Mouse (Mus musculus) limb, embryonic 13.5 days (tissue): ENCODE results near the gene Tmem179. TPM values are rescaled to one million over a fixed set of nuclear protein-coding genes. Genes with fewer than 3 reads are reported as not detected.

ENCODE experiments used
- ATAC-seq: fragments of 200-750 bp; cut with Nextera tagmentation; 2 replicates; pipeline ENCODE4 v1.8.0; 2017; ENCODE audit warnings: low read depth, moderate number of reproducible peaks, moderate TSS enrichment; ENCODE audit not compliant: low FRiP score
- H3K27ac ChIP-seq: fragments of 300-500 bp; sonication (generic); 2 replicates; pipeline ENCODE4 v1.5.1; 2015; ENCODE audit warnings: inconsistent platforms, mild to moderate bottlenecking, moderate library complexity
- H3K27me3 ChIP-seq: fragments of 300-500 bp; sonication (generic); 2 replicates; pipeline ENCODE4 v1.6.1; 2015; ENCODE audit warnings: mild to moderate bottlenecking, inconsistent platforms
- H3K36me3 ChIP-seq: fragments of 300-500 bp; sonication (generic); 2 replicates; pipeline ENCODE4 v1.6.1; 2015; ENCODE audit warnings: inconsistent platforms, mild to moderate bottlenecking, moderate library complexity
- H3K4me1 ChIP-seq: fragments of 300-500 bp; sonication (generic); 2 replicates; pipeline ENCODE4 v1.6.1; 2015; ENCODE audit warnings: inconsistent platforms
- H3K4me2 ChIP-seq: fragments of 300-500 bp; sonication (generic); replicated peaks from 2 replicates; pipeline ENCODE4 v1.6.1; 2015; ENCODE audit warnings: inconsistent platforms, mild to moderate bottlenecking, moderate library complexity
- H3K4me3 ChIP-seq: fragments of 300-500 bp; sonication (generic); 2 replicates; pipeline ENCODE4 v1.5.1; 2015; ENCODE audit warnings: moderate library complexity, mild to moderate bottlenecking, inconsistent platforms
- H3K9ac ChIP-seq: fragments of 300-500 bp; sonication (generic); 2 replicates; pipeline ENCODE4 v1.6.1; 2015; ENCODE audit warnings: mild to moderate bottlenecking, inconsistent platforms
- H3K9me3 ChIP-seq: fragments of 300-500 bp; sonication (generic); 2 replicates; pipeline ENCODE4 v1.6.1; 2016; ENCODE audit warnings: inconsistent platforms
- WGBS: fragments of 180-500 bp; shearing (Covaris S2); methylation state at CpG from one replicate; pipeline ENCODE4 v1.1.7; 2015; 5-methylcytosine and 5-hydroxymethylcytosine counted together
- polyA plus RNA-seq: library from polyadenylated mRNA; unstranded; fragments of >200 nt; fragmentation: Nextera tagmentation; extraction: Ambion mirVana; gene quantifications from 2 replicates; pipeline ENCODE4 v1.2.1, GENCODE M21; 2015

Tmem179 gene
- polyA plus RNA-seq, 1 experiment from 2014 or later = 0.28 TPM

DNA sequence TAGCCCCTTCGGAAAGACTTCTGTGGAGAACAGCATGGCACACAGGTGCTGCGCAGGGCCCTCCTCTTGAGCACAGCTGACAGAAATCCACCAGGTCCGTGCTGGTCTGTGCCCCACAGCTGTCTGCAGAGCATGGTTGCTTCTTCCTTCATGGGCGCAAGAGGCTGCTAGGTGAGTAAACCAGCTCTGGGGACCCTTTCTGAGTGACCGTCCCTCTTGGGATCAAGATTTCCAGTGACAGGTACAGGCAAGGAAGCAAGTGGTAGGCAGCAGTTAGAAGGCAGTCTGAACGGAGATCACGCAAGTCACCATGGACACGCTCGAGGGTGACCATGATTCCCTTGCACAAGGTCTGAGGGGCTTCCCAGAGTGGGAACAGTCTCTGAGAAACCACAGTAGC is 27.0 kb downstream of the Tmem179 start:
- no peaks in the 10 kb centered on the region for H3K36me3 ChIP-seq
- H3K9me3 ChIP-seq = no peaks in the 10 kb centered on the region
- no peak overlapping the region for H3K27ac ChIP-seq
- no peak overlapping the region for H3K4me2 ChIP-seq
- peaks cover 32% of the 10 kb centered on the region for H3K4me1 ChIP-seq
- peaks cover 2% of the 10 kb centered on the region; the same call in 1 of the 2 replicates for H3K27me3 ChIP-seq
- ATAC-seq = no peak
- no peak overlapping the region for H3K4me3 ChIP-seq
- WGBS = 89% methylated on average over 9 of the region's 9 CpGs
- H3K9ac ChIP-seq = no peak overlapping the region

- ATAC-seq = no peak
- Histone ChIP-seq H3K4me2 (peak within 1 kb of the TSS; percentile 39), H3K4me1 (peaks cover 34% of the 10 kb centered on the region), H3K27me3 (no peaks in the 10 kb centered on the region; the same call in 1 of the 2 replicates), H3K27ac (peak within 1 kb of the TSS; percentile 80; the same call in 1 of the 2 replicates), H3K36me3 (no peaks in the 10 kb centered on the region), H3K9me3 (no peaks in the 10 kb centered on the region), H3K4me3 (no peak within 1 kb of the TSS), H3K9ac (no peak within 1 kb of the TSS)
- WGBS = 86% methylated on average over 8 of the region's 8 CpGs
Measured at GRCm38 (mm10) chr12:112489134-112489533, 27.4 kb downstream of the Tmem179 start, which contains the start of gene A530016L24Rik. Gene A530016L24Rik, plus strand, starts transcription at chr12:112489448.

DNA sequence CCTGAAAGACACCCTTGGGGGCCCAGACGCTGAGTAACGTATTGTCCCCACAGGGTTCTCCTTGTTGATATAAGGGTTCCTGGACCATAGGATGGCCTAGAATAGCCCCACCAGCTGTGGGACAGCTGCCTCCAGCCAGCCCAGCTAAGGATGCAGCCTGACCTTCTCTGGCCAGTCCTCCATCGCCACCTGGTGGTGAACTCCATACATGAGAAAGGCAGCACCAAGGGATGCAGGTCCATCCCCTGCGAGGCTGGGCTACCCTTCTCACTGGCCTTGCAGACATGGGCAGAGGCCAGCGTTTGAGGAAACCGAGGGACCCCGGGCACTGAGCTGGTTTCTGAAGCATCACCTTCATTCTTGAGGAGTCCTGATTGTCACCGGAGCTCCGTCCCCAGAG is 42.8 kb downstream of the Tmem179 start:
- peaks cover 65% of the 10 kb centered on the region for H3K27me3 ChIP-seq
- H3K4me2 ChIP-seq = no peak overlapping the region
- no peaks in the 10 kb centered on the region for H3K36me3 ChIP-seq
- no peak overlapping the region for H3K27ac ChIP-seq
- peaks cover 12% of the 10 kb centered on the region for H3K4me1 ChIP-seq
- WGBS = 11% methylated on average over 9 of the region's 9 CpGs
- no peak overlapping the region for H3K9ac ChIP-seq
- H3K9me3 ChIP-seq = no peaks in the 10 kb centered on the region
- no peak overlapping the region for H3K4me3 ChIP-seq
- ATAC-seq = peak; percentile 77

DNA sequence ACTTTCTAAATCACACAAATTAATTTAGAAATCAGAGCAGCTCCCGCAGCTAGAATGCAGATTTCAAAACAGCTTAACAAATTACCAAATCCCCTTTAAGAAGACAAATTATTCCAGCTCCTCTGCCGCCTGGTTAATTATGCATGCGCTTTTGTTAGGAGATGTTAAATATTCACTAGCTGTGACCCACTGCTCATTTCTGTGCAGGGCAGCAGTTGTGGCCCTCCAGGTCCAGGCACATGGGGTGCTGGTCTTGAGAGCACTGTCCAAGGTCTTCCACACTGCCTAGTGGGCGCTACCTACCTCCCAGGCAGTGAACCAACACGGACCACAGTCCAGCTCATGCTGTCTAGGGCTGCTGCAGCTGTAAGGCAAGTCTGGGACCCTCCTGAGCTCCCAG is 46.3 kb downstream of the Tmem179 start:
- 79% methylated on average over 5 of the region's 5 CpGs for WGBS
- ATAC-seq = no peak
- no peak overlapping the region for H3K4me2 ChIP-seq
- no peaks in the 10 kb centered on the region for H3K36me3 ChIP-seq
- no peak overlapping the region for H3K9ac ChIP-seq
- peaks cover 20% of the 10 kb centered on the region for H3K4me1 ChIP-seq
- no peak overlapping the region for H3K27ac ChIP-seq
- no peak overlapping the region for H3K4me3 ChIP-seq
- no peaks in the 10 kb centered on the region for H3K9me3 ChIP-seq
- peaks cover 62% of the 10 kb centered on the region for H3K27me3 ChIP-seq

DNA sequence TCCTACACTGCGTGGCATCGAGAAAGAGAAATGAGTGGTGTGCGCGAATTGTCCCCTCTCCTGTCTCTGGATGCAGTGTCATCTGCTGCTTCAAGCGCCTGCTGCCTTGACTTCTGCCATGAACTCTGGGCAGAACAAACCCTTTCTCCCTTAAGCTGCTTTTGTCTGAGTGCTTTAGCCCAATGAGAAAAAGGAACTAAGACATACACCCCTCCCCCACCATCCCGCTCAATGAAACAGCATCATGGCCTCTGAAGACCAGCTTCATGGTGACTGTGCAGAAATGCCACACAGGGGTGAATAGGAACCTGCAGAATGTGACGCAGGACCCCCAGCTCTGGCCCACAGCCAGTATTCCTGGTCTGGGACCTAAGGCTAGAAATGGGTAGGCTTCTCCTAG is 47.2 kb downstream of the Tmem179 start:
- H3K36me3 ChIP-seq = no peaks in the 10 kb centered on the region
- no peak overlapping the region for H3K4me2 ChIP-seq
- ATAC-seq = no peak
- WGBS = 87% methylated on average over 7 of the region's 7 CpGs
- H3K27me3 ChIP-seq = peaks cover 54% of the 10 kb centered on the region
- H3K9ac ChIP-seq = no peak overlapping the region
- peaks cover 25% of the 10 kb centered on the region for H3K4me1 ChIP-seq
- H3K4me3 ChIP-seq = no peak overlapping the region
- no peaks in the 10 kb centered on the region for H3K9me3 ChIP-seq
- no peak overlapping the region for H3K27ac ChIP-seq

GRCm38 (mm10) chr12:112467387-112467786 is 49.2 kb downstream of the Tmem179 start:
- Histone ChIP-seq H3K36me3 (no peaks in the 10 kb centered on the region), H3K27ac (no peak overlapping the region), H3K27me3 (peaks cover 40% of the 10 kb centered on the region), H3K4me2 (no peak overlapping the region), H3K4me3 (no peak overlapping the region), H3K4me1 (peaks cover 22% of the 10 kb centered on the region), H3K9ac (no peak overlapping the region), H3K9me3 (no peaks in the 10 kb centered on the region)
- no peak for ATAC-seq
- 84% methylated on average over 10 of the region's 10 CpGs for WGBS

DNA sequence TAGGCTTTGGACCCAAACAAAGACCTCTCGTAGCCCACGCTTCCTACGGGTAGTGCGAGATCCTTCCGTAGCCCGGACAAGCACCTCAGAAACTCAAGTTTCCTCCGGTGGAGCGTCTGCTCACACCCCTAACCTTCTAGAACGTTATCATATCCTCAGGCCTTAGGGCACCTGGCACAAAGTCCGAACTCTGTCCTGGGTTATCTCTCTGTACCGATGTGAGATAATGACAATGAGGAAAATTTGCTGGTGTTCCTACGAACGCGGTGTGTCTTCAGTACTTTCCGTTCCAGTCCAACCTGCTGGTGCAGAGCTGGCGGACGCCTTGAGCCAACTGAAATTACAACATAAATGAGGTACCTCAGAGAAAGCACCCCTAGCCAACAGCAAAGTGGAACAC is 50.6 kb downstream of the Tmem179 start:
- 91% methylated on average over 17 of the region's 17 CpGs for WGBS
- Histone ChIP-seq H3K4me3 (no peak overlapping the region), H3K36me3 (no peaks in the 10 kb centered on the region), H3K27me3 (peaks cover 32% of the 10 kb centered on the region), H3K4me2 (no peak overlapping the region), H3K9me3 (no peaks in the 10 kb centered on the region), H3K4me1 (peaks cover 31% of the 10 kb centered on the region), H3K9ac (no peak overlapping the region), H3K27ac (no peak overlapping the region)
- no peak for ATAC-seq

GRCm38 (mm10) chr12:112464516-112464915 is 52.0 kb downstream of the Tmem179 start:
- Histone ChIP-seq H3K4me2 (no peak overlapping the region), H3K27ac (no peak overlapping the region), H3K36me3 (no peaks in the 10 kb centered on the region), H3K9me3 (no peaks in the 10 kb centered on the region), H3K9ac (no peak overlapping the region), H3K4me3 (no peak overlapping the region), H3K4me1 (peaks cover 31% of the 10 kb centered on the region), H3K27me3 (peaks cover 28% of the 10 kb centered on the region)
- 65% methylated on average over 3 of the region's 3 CpGs for WGBS
- no peak for ATAC-seq

GRCm38 (mm10) chr12:112463750-112464444 is 52.6 kb downstream of the Tmem179 start:
- H3K4me2 ChIP-seq = no peak overlapping the region
- H3K9ac ChIP-seq = no peak overlapping the region
- H3K27me3 ChIP-seq = peaks cover 27% of the 10 kb centered on the region
- ATAC-seq = no peak
- peaks cover 31% of the 10 kb centered on the region for H3K4me1 ChIP-seq
- H3K27ac ChIP-seq = no peak overlapping the region
- no peak overlapping the region for H3K4me3 ChIP-seq
- WGBS = 83% methylated on average over 3 of the region's 3 CpGs
- no peaks in the 10 kb centered on the region for H3K36me3 ChIP-seq
- H3K9me3 ChIP-seq = no peaks in the 10 kb centered on the region

- H3K4me2 ChIP-seq = no peak overlapping the region
- peaks cover 24% of the 10 kb centered on the region for H3K27me3 ChIP-seq
- no peak overlapping the region for H3K27ac ChIP-seq
- H3K9me3 ChIP-seq = no peaks in the 10 kb centered on the region
- 74% methylated on average over 4 of the region's 4 CpGs for WGBS
- no peak for ATAC-seq
- no peaks in the 10 kb centered on the region for H3K36me3 ChIP-seq
- peaks cover 31% of the 10 kb centered on the region for H3K4me1 ChIP-seq
- no peak overlapping the region for H3K4me3 ChIP-seq
- H3K9ac ChIP-seq = no peak overlapping the region
Measured at GRCm38 (mm10) chr12:112463209-112463608, 53.3 kb downstream of the Tmem179 start.

- WGBS = 10% methylated on average over 12 of the region's 12 CpGs
Measured at GRCm38 (mm10) chr12:112462423-112462822, 54.1 kb downstream of the Tmem179 start.

GRCm38 (mm10) chr12:112457839-112458238 is 58.7 kb downstream of the Tmem179 start:
- Histone ChIP-seq H3K9me3 (no peaks in the 10 kb centered on the region), H3K4me2 (no peak overlapping the region), H3K9ac (no peak overlapping the region), H3K4me3 (no peak overlapping the region), H3K4me1 (peaks cover 13% of the 10 kb centered on the region), H3K27me3 (peaks cover 7% of the 10 kb centered on the region; the same call in 1 of the 2 replicates), H3K27ac (no peak overlapping the region), H3K36me3 (no peaks in the 10 kb centered on the region)
- WGBS = 32% methylated on average over 4 of the region's 4 CpGs
- ATAC-seq = no peak

More at GRCm38 (mm10) chr12:112462423-112462822, 54.1 kb downstream of the Tmem179 start:
- peaks cover 19% of the 10 kb centered on the region for H3K27me3 ChIP-seq
- no peak overlapping the region for H3K27ac ChIP-seq
- no peak overlapping the region for H3K9ac ChIP-seq
- H3K36me3 ChIP-seq = no peaks in the 10 kb centered on the region
- no peak overlapping the region for H3K4me3 ChIP-seq
- no peak overlapping the region for H3K4me2 ChIP-seq
- ATAC-seq = no peak
- no peaks in the 10 kb centered on the region for H3K9me3 ChIP-seq
- H3K4me1 ChIP-seq = peaks cover 30% of the 10 kb centered on the region
